Mouse (Mus musculus) limb, embryonic 13.5 days (tissue): Measurements from ENCODE around the gene Vmn1r169. TPM values are rescaled to one million over a fixed set of nuclear protein-coding genes. Genes with fewer than 3 reads are reported as not detected.
"Not testable (repeated sequence)": the region's sequence is repeated elsewhere in the genome, so short reads cannot be mapped to it uniquely, and the experiment has no call there.

Experiments
- ATAC-seq: fragments of 200-750 bp; cut with Nextera tagmentation; 2 replicates; pipeline ENCODE4 v1.8.0; 2017; ENCODE audit warnings: low read depth, moderate number of reproducible peaks, moderate TSS enrichment; ENCODE audit not compliant: low FRiP score
- H3K27ac ChIP-seq: fragments of 300-500 bp; sonication (generic); 2 replicates; pipeline ENCODE4 v1.5.1; 2015; ENCODE audit warnings: inconsistent platforms, mild to moderate bottlenecking, moderate library complexity
- H3K27me3 ChIP-seq: fragments of 300-500 bp; sonication (generic); 2 replicates; pipeline ENCODE4 v1.6.1; 2015; ENCODE audit warnings: mild to moderate bottlenecking, inconsistent platforms
- H3K36me3 ChIP-seq: fragments of 300-500 bp; sonication (generic); 2 replicates; pipeline ENCODE4 v1.6.1; 2015; ENCODE audit warnings: inconsistent platforms, mild to moderate bottlenecking, moderate library complexity
- H3K4me1 ChIP-seq: fragments of 300-500 bp; sonication (generic); 2 replicates; pipeline ENCODE4 v1.6.1; 2015; ENCODE audit warnings: inconsistent platforms
- H3K4me2 ChIP-seq: fragments of 300-500 bp; sonication (generic); replicated peaks from 2 replicates; pipeline ENCODE4 v1.6.1; 2015; ENCODE audit warnings: inconsistent platforms, mild to moderate bottlenecking, moderate library complexity
- H3K4me3 ChIP-seq: fragments of 300-500 bp; sonication (generic); 2 replicates; pipeline ENCODE4 v1.5.1; 2015; ENCODE audit warnings: moderate library complexity, mild to moderate bottlenecking, inconsistent platforms
- H3K9ac ChIP-seq: fragments of 300-500 bp; sonication (generic); 2 replicates; pipeline ENCODE4 v1.6.1; 2015; ENCODE audit warnings: mild to moderate bottlenecking, inconsistent platforms
- H3K9me3 ChIP-seq: fragments of 300-500 bp; sonication (generic); 2 replicates; pipeline ENCODE4 v1.6.1; 2016; ENCODE audit warnings: inconsistent platforms
- WGBS: fragments of 180-500 bp; shearing (Covaris S2); methylation state at CpG from one replicate; pipeline ENCODE4 v1.1.7; 2015; 5-methylcytosine and 5-hydroxymethylcytosine counted together
- polyA plus RNA-seq: library from polyadenylated mRNA; unstranded; fragments of >200 nt; fragmentation: Nextera tagmentation; extraction: Ambion mirVana; gene quantifications from 2 replicates; pipeline ENCODE4 v1.2.1, GENCODE M21; 2015

The Vmn1r169 gene
- not detected in 2 replicates for polyA plus RNA-seq

- not testable (repeated sequence) for H3K9me3 ChIP-seq, H3K9ac ChIP-seq, H3K36me3 ChIP-seq, H3K27ac ChIP-seq, H3K4me2 ChIP-seq, ATAC-seq, H3K4me1 ChIP-seq, H3K4me3 ChIP-seq, H3K27me3 ChIP-seq
- WGBS: 79% methylated on average over 1 of the region's 2 CpGs
Observed at GRCm38 (mm10) chr7:23575226-23575625, at the start of gene Vmn1r169. Gene Vmn1r169 (plus strand): TSS chr7:23575526.

DNA sequence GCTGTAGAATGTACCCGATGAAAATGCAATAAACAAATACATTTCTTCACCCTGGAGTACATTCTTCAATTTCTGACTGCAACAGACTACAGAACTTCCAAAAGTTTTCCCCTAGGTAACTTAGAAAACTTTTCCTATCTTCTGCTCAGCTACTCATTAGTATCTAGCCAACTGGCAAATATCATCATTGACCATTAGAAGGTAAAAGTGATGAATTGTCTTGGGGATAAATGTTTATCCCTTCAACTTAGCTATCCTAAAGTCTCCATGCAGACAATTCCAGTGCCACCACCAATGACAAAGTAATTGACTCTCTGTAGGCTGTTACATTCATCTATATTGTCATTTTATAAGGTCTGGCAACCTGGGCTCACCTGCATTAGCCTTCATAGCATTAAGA, 35.9 kb upstream of the Vmn1r169 start, which contains the start of gene Vmn1r168:
Vmn1r168 (plus strand) TSS at position 301 of the 400 bp plus-strand sequence.
- H3K4me2 ChIP-seq: not testable (repeated sequence)
- WGBS: no CpG with 5 or more reads among the region's 1 CpGs

DNA sequence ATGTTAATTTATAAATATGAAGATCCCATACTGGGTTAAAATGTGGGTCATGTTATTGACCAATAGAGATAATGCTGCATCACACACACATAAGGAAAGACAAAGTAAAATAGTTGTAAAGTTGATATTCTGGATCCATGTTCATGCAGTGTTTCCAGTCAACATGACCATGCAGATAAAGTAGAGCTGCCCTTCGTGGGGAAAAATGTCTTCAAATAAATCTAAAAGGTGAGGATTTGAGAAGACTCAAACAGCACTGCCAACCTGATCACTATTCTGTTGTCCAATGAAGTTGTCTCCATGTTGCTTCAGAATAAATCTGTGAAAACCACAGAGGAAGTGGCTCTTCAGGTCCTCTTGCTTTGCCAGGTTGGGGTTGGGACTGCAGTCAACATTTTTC, 30.5 kb downstream of the Vmn1r169 start, which contains the start of gene Vmn1r170:
Vmn1r170 (plus strand) TSS at position 301 of the 400 bp plus-strand sequence.
- not testable (repeated sequence) for ATAC-seq, H3K4me2 ChIP-seq, H3K4me1 ChIP-seq, H3K9me3 ChIP-seq, H3K4me3 ChIP-seq, H3K27me3 ChIP-seq, H3K9ac ChIP-seq, H3K27ac ChIP-seq, H3K36me3 ChIP-seq
- 35% methylated on average over 1 of the region's 1 CpGs for WGBS

More for the DNA sequence above, 35.9 kb upstream of the Vmn1r169 start, which contains the start of gene Vmn1r168:
- not testable (repeated sequence) for H3K9ac ChIP-seq, H3K4me3 ChIP-seq, ATAC-seq, H3K36me3 ChIP-seq, H3K9me3 ChIP-seq, H3K27me3 ChIP-seq, H3K4me1 ChIP-seq, H3K27ac ChIP-seq

Other genes with a start within 250 kb of the Vmn1r169 start
- gene Nlrp5, start 189.6 kb upstream of the Vmn1r169 start, polyA plus RNA-seq: 0.05 TPM in 1 of 2 replicates, not detected in the other
- gene Vmn1r167, start 68.3 kb upstream of the Vmn1r169 start, polyA plus RNA-seq: not detected in 2 replicates
- gene Vmn1r168, start 35.8 kb upstream of the Vmn1r169 start, polyA plus RNA-seq: not detected in 2 replicates
- not detected in 2 replicates for gene Vmn1r170, start 30.6 kb downstream of the Vmn1r169 start, polyA plus RNA-seq
- gene Vmn1r171, start 55.2 kb downstream of the Vmn1r169 start, polyA plus RNA-seq: not detected in 2 replicates
- not detected in 2 replicates for gene Vmn1r172, start 82.8 kb downstream of the Vmn1r169 start, polyA plus RNA-seq
- gene Vmn1r173, start 125.2 kb downstream of the Vmn1r169 start, polyA plus RNA-seq: not detected in 2 replicates
- not detected in 2 replicates for gene Vmn1r174, start 176.7 kb downstream of the Vmn1r169 start, polyA plus RNA-seq
- not detected in 2 replicates for gene Vmn1r175, start 235.1 kb downstream of the Vmn1r169 start, polyA plus RNA-seq